21 mouse cellular contexts compared by ENCODE assay signal in genomic region chr1:184221792-184222191, GRCm38 (mm10).
DNase-seq lines count a peak whose midpoint lies in the region; ATAC-seq and TF ChIP-seq lines count a peak whose summit lies in the region.
"Had no signal": no experiment of that assay in that cellular context is flagged by ENCODE, and none has a peak within 500 bp of the region (broad histone marks: within the 10 kb centered on the region; RNA-seq: fewer than 3 reads in every experiment).

No protein-coding gene starts in this region.

- no peak overlapping the region for H3K27ac ChIP-seq in heart, embryonic 14.5 days (replicated peaks in 1 of 2; ENCODE audit: control insufficient read depth in 1 of 2, insufficient read depth in 1 of 2, low read depth in 2 of 2, low read length in 2 of 2)
- H3K27ac ChIP-seq in lung, embryonic 16.5 days (ENCODE audit: low read length) = no peak overlapping the region; the same call in 1 of the 2 replicates
- H3K27ac ChIP-seq: forebrain, embryonic 13.5 days; hindbrain, embryonic 15.5 days; intestine, embryonic 15.5 days; limb, embryonic 10.5 days had no signal

- TF ChIP-seq POLR2A in myocyte (IDR thresholded peaks at IDR 0.05; ENCODE audit: insufficient read length, low read depth) = no peak

- WGBS in heart, embryonic 14.5 days = 3% methylated on average over 3 of the region's 3 CpGs
- WGBS in lung, embryonic 16.5 days = 23% methylated on average over 3 of the region's 3 CpGs

- DNase-seq in heart, adult 18-20 months = peak; percentile 5 to 18
- DNase-seq in heart, postnatal 14 days = no peak
- DNase-seq in cerebellum, adult 9-10 months = no peak
- DNase-seq in ovary, postnatal 36 days (ENCODE audit: low spot score) = no peak
- DNase-seq: adrenal gland, postnatal 36 days; cerebellum, adult 11-12 months; gastrocnemius, postnatal 14 days; kidney, adult 9 months; kidney, postnatal 36 days; layer of hippocampus, adult 9-11 months; liver, postnatal 0 days; right cerebral cortex, adult 18-20 months; thymus, postnatal 14 days had no signal

- no peaks in the 10 kb centered on the region for H3K79me2 ChIP-seq in myocyte (ENCODE audit: control insufficient read depth, insufficient read depth)

- peak overlapping the region; percentile 29 for H3K4me2 ChIP-seq in heart, embryonic 14.5 days (ENCODE audit: low read length)
- no peak overlapping the region for H3K4me2 ChIP-seq in lung, embryonic 16.5 days (ENCODE audit: low read depth, low read length)
- H3K4me2 ChIP-seq in myocyte (ENCODE audit: low read depth) = no peak overlapping the region
- H3K4me2 ChIP-seq: forebrain, embryonic 13.5 days; hindbrain, embryonic 15.5 days; intestine, embryonic 15.5 days had no signal

- no peaks in the 10 kb centered on the region for H3K9me3 ChIP-seq in heart, embryonic 14.5 days (ENCODE audit: control insufficient read depth, low read length)
- H3K9me3 ChIP-seq in lung, embryonic 16.5 days (ENCODE audit: control insufficient read depth, low read length) = no peaks in the 10 kb centered on the region
- H3K9me3 ChIP-seq: forebrain, embryonic 13.5 days; hindbrain, embryonic 15.5 days; intestine, embryonic 15.5 days; limb, embryonic 10.5 days had no signal

- H3K4me3 ChIP-seq in heart, embryonic 14.5 days (ENCODE audit: control insufficient read depth in 1 of 2, insufficient read depth in 1 of 2, low read depth in 1 of 2, low read length in 2 of 2) = no peak overlapping the region
- no peak overlapping the region for H3K4me3 ChIP-seq in lung, embryonic 16.5 days (ENCODE audit: low read length)
- no peak overlapping the region for H3K4me3 ChIP-seq in myocyte
- H3K4me3 ChIP-seq: forebrain, embryonic 13.5 days; hindbrain, embryonic 15.5 days; intestine, embryonic 15.5 days; limb, embryonic 10.5 days had no signal

- no peak overlapping the region for H3ac ChIP-seq in myocyte (ENCODE audit: control insufficient read depth, insufficient read length)

- H3K4me1 ChIP-seq in heart, embryonic 14.5 days (ENCODE audit: control insufficient read depth in 2 of 2, insufficient read depth in 2 of 2, low read length in 2 of 2) = peaks cover 6 to 11% of the 10 kb centered on the region in 2 experiments
- peaks cover 10% of the 10 kb centered on the region for H3K4me1 ChIP-seq in lung, embryonic 16.5 days (replicated peaks; ENCODE audit: control insufficient read depth, insufficient read depth, low read length)
- H3K4me1 ChIP-seq: forebrain, embryonic 13.5 days; hindbrain, embryonic 15.5 days; intestine, embryonic 15.5 days; limb, embryonic 10.5 days had no signal

- H3K27me3 ChIP-seq in heart, embryonic 14.5 days (ENCODE audit: control insufficient read depth, insufficient read depth, low read length) = no peaks in the 10 kb centered on the region
- H3K27me3 ChIP-seq in lung, embryonic 16.5 days (ENCODE audit: control insufficient read depth, insufficient read depth, low read depth, low read length) = no peaks in the 10 kb centered on the region
- no peaks in the 10 kb centered on the region for H3K27me3 ChIP-seq in myocyte (ENCODE audit: control insufficient read depth, insufficient read depth, insufficient read length)
- H3K27me3 ChIP-seq: CH12.LX; forebrain, embryonic 13.5 days; hindbrain, embryonic 15.5 days; intestine, embryonic 15.5 days had no signal

- H3K9ac ChIP-seq in heart, embryonic 14.5 days (ENCODE audit: low read length) = no peak overlapping the region
- H3K9ac ChIP-seq in lung, embryonic 16.5 days (ENCODE audit: low read length) = no peak overlapping the region
- H3K9ac ChIP-seq: forebrain, embryonic 13.5 days; hindbrain, embryonic 15.5 days; intestine, embryonic 15.5 days; liver, postnatal 0 days had no signal

- no peaks in the 10 kb centered on the region for H3K36me3 ChIP-seq in heart, embryonic 14.5 days (ENCODE audit: control insufficient read depth, insufficient read depth, low read length)
- no peaks in the 10 kb centered on the region for H3K36me3 ChIP-seq in lung, embryonic 16.5 days (ENCODE audit: control insufficient read depth, insufficient read depth, low read length)
- no peaks in the 10 kb centered on the region for H3K36me3 ChIP-seq in myocyte (ENCODE audit: control insufficient read depth, insufficient read depth)
- H3K36me3 ChIP-seq: hindbrain, embryonic 15.5 days; intestine, embryonic 15.5 days; limb, embryonic 10.5 days had no signal

- intact Hi-C loops in heart, postnatal 14 days (cut with DNase I) = no loop called here

- ATAC-seq in heart, embryonic 14.5 days (ENCODE audit: insufficient number of reproducible peaks, insufficient read depth, low FRiP score, low read depth) = peak; percentile 79
- peak; percentile 98 for ATAC-seq in lung, embryonic 16.5 days (ENCODE audit: low read depth)
- ATAC-seq: forebrain, embryonic 13.5 days; intestine, embryonic 15.5 days; liver, postnatal 0 days had no signal

TF ChIP-seq in myocyte, 11 proteins besides CTCF, POLR2A, EP300 and RAD21:
- TF ChIP-seq REST (IDR thresholded peaks at IDR 0.05; ENCODE audit: insufficient read depth, insufficient read length) (no peak), CEBPB (IDR thresholded peaks at IDR 0.05; ENCODE audit: insufficient read depth, poor library complexity, severe bottlenecking) (0 out of 2 replicates have a peak, but pooled peaks have one; percentile 18)
TF ChIP-seq in myocyte: peak in this region for 1.

Comparison
In these comparisons a context has a peak if more than half of its experiments do, and no peak if none do; other contexts are left out.
1. DNase-seq: peak in heart, adult 18-20 months (2 of 2); none in heart, postnatal 14 days (0 of 2), cerebellum, adult 9-10 months (single experiment) and ovary, postnatal 36 days (single experiment).